Mouse (Mus musculus) gastrocnemius, postnatal 36 days (tissue): ENCODE measurements around the gene Tmem205. TPM values are rescaled to one million over a fixed set of nuclear protein-coding genes. Genes with fewer than 3 reads are reported as not detected.

Source experiments
- DNase-seq, 2 experiments: peaks; one replicate each; pipeline ENCODE4 v3.0.0; 2022
- intact Hi-C: fragments of 180-260 bp; cut with DNase I; formaldehyde crosslinking; loops from one replicate; pipeline ENCODE4 v1.15.1; 2025
- total RNA-seq, 2 experiments: library from RNA; stranded (reverse); gene quantifications; 2 replicates each; pipeline ENCODE4 v1.2.3; 2021

Tmem205 gene
- total RNA-seq, 2 experiments from 2014 or later = 7.8 to 10.5 TPM

- intact Hi-C loops = no loop called here
- DNase-seq = no peak
These were observed 8.5 kb downstream of the Tmem205 start for GRCm38 (mm10) chr9:21918692-21919384.

GRCm38 (mm10) chr9:21918035-21918592 lies 9.2 kb downstream of the Tmem205 start, which contains the start of gene Rab3d:
Rab3d (minus strand) TSS chr9:21918192.
- DNase-seq = peak; percentile 90 to 91
- intact Hi-C loops = no loop called here

- DNase-seq = no peak
- intact Hi-C loops = no loop called here
These were observed 9.8 kb downstream of the Tmem205 start for GRCm38 (mm10) chr9:21917493-21918034.

GRCm38 (mm10) chr9:21916851-21917492 lies 10.4 kb downstream of the Tmem205 start:
- intact Hi-C loops = no loop called here
- DNase-seq = no peak

GRCm38 (mm10) chr9:21909474-21910223 lies 17.7 kb downstream of the Tmem205 start:
- intact Hi-C loops = no loop called here

GRCm38 (mm10) chr9:21908216-21908615 lies 19.1 kb downstream of the Tmem205 start:
- intact Hi-C loops = no loop called here

More at GRCm38 (mm10) chr9:21909474-21910223, 17.7 kb downstream of the Tmem205 start:
- DNase-seq = no peak

GRCm38 (mm10) chr9:21904031-21904430 lies 23.3 kb downstream of the Tmem205 start:
- no peak for DNase-seq
- intact Hi-C loops = no loop called here

More at GRCm38 (mm10) chr9:21908216-21908615, 19.1 kb downstream of the Tmem205 start:
- DNase-seq = no peak

GRCm38 (mm10) chr9:21901223-21901820 lies 26.0 kb downstream of the Tmem205 start:
- intact Hi-C loops = no loop called here
- DNase-seq = peak in 1 of 2 experiments; percentile 47

- intact Hi-C loops = no loop called here
- no peak for DNase-seq
These were observed 38.1 kb downstream of the Tmem205 start for GRCm38 (mm10) chr9:21889229-21889628.

GRCm38 (mm10) chr9:21876601-21877000 lies 50.8 kb downstream of the Tmem205 start:
- DNase-seq = no peak
- intact Hi-C loops = no loop called here

- intact Hi-C loops = loop anchor here (5.0 kb wide), 2 partner anchors 120 to 270 kb away; no protein-coding TSS in a partner anchor
- DNase-seq = no peak
These were observed 55.2 kb downstream of the Tmem205 start for GRCm38 (mm10) chr9:21872204-21872603.

Other genes with a start within 250 kb of the Tmem205 start
- 1 to 10 TPM; 2.4 to 3.5 TPM for gene Ldlr, start 204.1 kb downstream of the Tmem205 start, total RNA-seq
- gene Spc24, start 167.3 kb downstream of the Tmem205 start, total RNA-seq = 1 to 10 TPM in 1 of 2 experiments, under 1 TPM in 1; 0.64 to 1.8 TPM
- gene Kank2, start 128.8 kb downstream of the Tmem205 start, total RNA-seq = 10 to 100 TPM; 12.7 to 13.3 TPM
- not detected for gene Angptl8, start 92.0 kb downstream of the Tmem205 start, total RNA-seq
- 10 to 100 TPM; 10.1 to 12.5 TPM for gene Dock6, start 74.9 kb downstream of the Tmem205 start, total RNA-seq
- 1 to 10 TPM; 2.3 to 4.1 TPM for gene Rab3d, start 9.4 kb downstream of the Tmem205 start, total RNA-seq
- under 1 TPM in 1 of 2 experiments, not detected in 1; 0.30 TPM for gene Ccdc159, start 85 bp downstream of the Tmem205 start, total RNA-seq
- under 1 TPM; 0.49 to 0.64 TPM for gene Plppr2, start 9.5 kb upstream of the Tmem205 start, total RNA-seq
- 1 to 10 TPM; 1.4 to 2.2 TPM for gene Swsap1, start 28.2 kb upstream of the Tmem205 start, total RNA-seq
- gene Epor, start 36.0 kb upstream of the Tmem205 start, total RNA-seq = under 1 TPM; 0.23 to 0.59 TPM
- under 1 TPM; 0.28 to 0.42 TPM for gene Rgl3, start 61.9 kb upstream of the Tmem205 start, total RNA-seq
- gene Ccdc151, start 75.1 kb upstream of the Tmem205 start, total RNA-seq = under 1 TPM in 1 of 2 experiments, not detected in 1; 0.25 TPM
- gene Prkcsh, start 75.2 kb upstream of the Tmem205 start, total RNA-seq = 10 to 100 TPM; 27.4 to 27.6 TPM
- under 1 TPM in 1 of 2 experiments, not detected in 1; 0.26 TPM for gene Elavl3, start 124.5 kb upstream of the Tmem205 start, total RNA-seq
- gene Gm49318, start 143.7 kb upstream of the Tmem205 start, total RNA-seq = not detected
- gene Zfp653, start 143.8 kb upstream of the Tmem205 start, total RNA-seq = 1 to 10 TPM; 2.9 to 3.8 TPM
- gene Ecsit, start 157.9 kb upstream of the Tmem205 start, total RNA-seq = 10 to 100 TPM; 82.2 to 86.9 TPM
- gene Cnn1, start 171.7 kb upstream of the Tmem205 start, total RNA-seq = 1 to 10 TPM; 1.4 to 2.1 TPM
- gene Elof1, start 189.6 kb upstream of the Tmem205 start, total RNA-seq = 10 to 100 TPM; 32.5 to 35.3 TPM
- 1 to 10 TPM; 1.1 to 2.9 TPM for gene Acp5, start 208.2 kb upstream of the Tmem205 start, total RNA-seq
- 10 to 100 TPM; 29.4 to 31.2 TPM for gene Pigyl, start 229.3 kb upstream of the Tmem205 start, total RNA-seq